Mouse (Mus musculus) liver, embryonic 14.5 days (tissue): ENCODE results near the gene Olfr49. TPM values are rescaled to one million over a fixed set of nuclear protein-coding genes. Genes with fewer than 3 reads are reported as not detected.

Experiments used
- ATAC-seq: fragments of 200-750 bp; cut with Nextera tagmentation; 2 replicates; pipeline ENCODE4 v1.8.0; 2017; ENCODE audit warnings: moderate number of reproducible peaks, mild to moderate bottlenecking, moderate library complexity; ENCODE audit not compliant: insufficient read depth
- DNase-seq, 3 experiments: peaks; one replicate each; pipeline ENCODE4 v3.0.0-alpha.2; 2012 to 2013; ENCODE audit warnings: low read depth in 3 of 3, low spot score in 3 of 3
- H3K27ac ChIP-seq: fragments of 300-500 bp; sonication (generic); 2 replicates; pipeline ENCODE4 v1.5.1; 2014; ENCODE audit warnings: moderate library complexity, mild to moderate bottlenecking, control low read depth, inconsistent platforms
- H3K27me3 ChIP-seq: fragments of 300-500 bp; sonication (generic); 2 replicates; pipeline ENCODE4 v1.6.1; 2014; ENCODE audit warnings: mild to moderate bottlenecking, low read length, moderate library complexity; ENCODE audit not compliant: control insufficient read depth, insufficient read depth
- H3K36me3 ChIP-seq: fragments of 300-500 bp; sonication (generic); replicated peaks from 2 replicates; pipeline ENCODE4 v1.6.1; 2014; ENCODE audit warnings: low read depth; ENCODE audit not compliant: control insufficient read depth, insufficient read depth
- H3K4me1 ChIP-seq, 2 experiments: fragments of 200-500 bp in 1 of 2; fragments of 300-500 bp in 1 of 2; sonication (generic) in 1 of 2; replicated peaks; 2 replicates each; pipeline ENCODE4 v1.6.1; 2012 to 2014; ENCODE audit warnings: antibody characterized with exemption in 1 of 2, inconsistent platforms in 1 of 2, low read length in 1 of 2; ENCODE audit not compliant: control insufficient read depth in 2 of 2, insufficient read depth in 2 of 2
- H3K4me2 ChIP-seq: fragments of 300-500 bp; sonication (generic); 2 replicates; pipeline ENCODE4 v1.6.1; 2014; ENCODE audit warnings: low read depth, mild to moderate bottlenecking, control low read depth, moderate library complexity
- H3K4me3 ChIP-seq, 2 experiments: fragments of 200-500 bp in 1 of 2; fragments of 300-500 bp in 1 of 2; sonication (generic) in 1 of 2; 2 replicates each; pipeline ENCODE4 v1.5.1; 2012 to 2014; ENCODE audit warnings: low read depth in 2 of 2, low read length in 2 of 2, mild to moderate bottlenecking in 2 of 2, control low read depth in 1 of 2, inconsistent platforms in 1 of 2, moderate library complexity in 1 of 2; ENCODE audit not compliant: insufficient read depth in 1 of 2
- H3K9ac ChIP-seq: fragments of 300-500 bp; sonication (generic); replicated peaks from 2 replicates; pipeline ENCODE4 v1.6.1; 2014; ENCODE audit warnings: mild to moderate bottlenecking, control low read depth, moderate library complexity
- H3K9me3 ChIP-seq: fragments of 300-500 bp; sonication (generic); 2 replicates; pipeline ENCODE4 v1.6.1; 2016; ENCODE audit warnings: low read length, mixed read lengths; ENCODE audit not compliant: control insufficient read depth
- CTCF ChIP-seq: IDR thresholded peaks from 2 replicates; pipeline ENCODE4 v1.5.1; 2016; ENCODE audit warnings: antibody characterized with exemption, low read depth, control low read depth
- EP300 ChIP-seq: IDR thresholded peaks from 2 replicates; pipeline ENCODE4 v1.6.1; 2016; ENCODE audit warnings: antibody characterized with exemption, low read depth
- WGBS: fragments of 180-500 bp; shearing (Covaris S2); extraction: QIAGEN DNeasy Blood & Tissue Kit; methylation state at CpG from one replicate; pipeline ENCODE4 v1.1.7; 2014; ENCODE audit not compliant: insufficient replicate concordance; 5-methylcytosine and 5-hydroxymethylcytosine counted together
- polyA plus RNA-seq, 2 experiments: library from polyadenylated mRNA; depleted of rRNA in 1 of 2; stranded (reverse) in 1 of 2; unstranded in 1 of 2; fragments of >200 nt; fragmentation: Nextera tagmentation in 1 of 2; extraction: Ambion mirVana in 1 of 2; gene quantifications; 2 replicates each; pipeline versions ENCODE4 v1.2.1 to v1.2.3; 2012 to 2014

The Olfr49 gene
- polyA plus RNA-seq, 2 experiments = not detected

DNA sequence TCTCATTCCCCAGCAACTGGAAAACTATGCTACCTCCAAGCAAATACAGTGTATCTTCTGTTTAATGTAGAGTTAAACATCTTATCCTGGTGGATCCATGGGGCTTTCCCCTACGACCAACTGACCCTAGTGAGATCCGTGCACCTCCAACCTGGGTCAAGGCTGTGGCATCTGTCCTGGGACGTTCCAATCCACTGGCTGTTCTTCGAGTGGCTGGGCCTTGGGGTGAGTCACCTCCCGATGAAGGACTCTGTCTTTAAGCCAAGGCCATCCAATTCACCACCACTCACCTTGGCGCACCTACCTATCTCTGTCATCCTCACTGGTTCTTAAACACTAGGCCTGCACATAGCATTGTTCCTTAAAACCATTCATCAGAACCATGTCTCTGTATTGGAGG is 21.6 kb downstream of the Olfr49 start:
- no peak overlapping the region for H3K27ac ChIP-seq
- H3K9ac ChIP-seq = no peak overlapping the region
- no peak overlapping the region for H3K4me3 ChIP-seq
- WGBS = 77% methylated on average over 6 of the region's 6 CpGs
- no peak for ATAC-seq
- no peak overlapping the region for H3K4me2 ChIP-seq
- no peak for DNase-seq
- no peaks in the 10 kb centered on the region for H3K9me3 ChIP-seq
- peaks cover 11 to 18% of the 10 kb centered on the region in 2 experiments for H3K4me1 ChIP-seq
- no peaks in the 10 kb centered on the region for H3K36me3 ChIP-seq
- TF ChIP-seq CTCF (no peak), EP300 (no peak)
- no peaks in the 10 kb centered on the region for H3K27me3 ChIP-seq

DNA sequence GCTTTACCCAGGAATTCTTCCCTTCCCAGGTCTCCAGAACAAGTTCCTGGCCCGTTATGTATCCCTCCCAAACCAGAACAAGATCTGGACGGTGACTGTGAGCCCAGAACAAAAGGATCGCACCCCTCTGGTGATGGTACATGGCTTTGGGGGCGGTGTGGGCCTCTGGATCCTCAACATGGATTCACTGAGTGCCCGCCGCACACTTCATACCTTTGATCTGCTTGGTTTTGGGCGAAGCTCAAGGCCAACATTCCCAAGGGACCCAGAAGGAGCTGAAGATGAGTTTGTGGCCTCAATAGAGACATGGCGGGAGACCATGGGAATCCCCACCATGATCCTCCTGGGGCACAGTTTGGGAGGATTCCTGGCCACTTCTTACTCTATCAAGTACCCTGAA is 22.1 kb downstream of the Olfr49 start:
- no peak for ATAC-seq
- Histone ChIP-seq H3K4me1 (peaks cover 15 to 21% of the 10 kb centered on the region in 2 experiments), H3K9me3 (no peaks in the 10 kb centered on the region), H3K27me3 (no peaks in the 10 kb centered on the region), H3K4me2 (no peak overlapping the region), H3K9ac (no peak overlapping the region), H3K36me3 (no peaks in the 10 kb centered on the region), H3K4me3 (no peak overlapping the region), H3K27ac (no peak overlapping the region)
- no peak for TF ChIP-seq CTCF
- no peak for TF ChIP-seq EP300
- DNase-seq = no peak
- 68% methylated on average over 8 of the region's 8 CpGs for WGBS

DNA sequence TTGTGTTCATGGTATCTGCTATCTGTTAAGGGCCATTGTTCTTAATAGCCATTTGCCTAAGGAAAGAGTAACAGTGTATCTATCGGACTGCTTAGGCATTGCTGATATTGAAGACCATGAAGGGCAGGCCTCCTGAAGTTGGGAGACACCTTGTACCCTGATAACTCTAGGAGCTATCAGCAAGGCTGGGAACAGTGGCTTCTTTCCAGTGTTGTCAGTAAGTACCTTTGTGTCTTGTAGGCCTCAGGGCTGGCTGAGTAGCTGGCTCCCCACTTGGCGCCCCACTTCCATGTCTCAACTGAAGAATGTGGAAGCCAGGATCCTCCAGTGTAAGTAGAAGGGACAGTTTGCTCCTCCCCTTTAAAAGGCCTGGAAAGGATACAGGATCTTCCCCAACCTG is 23.4 kb downstream of the Olfr49 start:
- Histone ChIP-seq H3K27ac (no peak overlapping the region), H3K9ac (no peak overlapping the region), H3K4me1 (peaks cover 15 to 21% of the 10 kb centered on the region in 2 experiments), H3K4me3 (no peak overlapping the region), H3K27me3 (no peaks in the 10 kb centered on the region), H3K36me3 (no peaks in the 10 kb centered on the region), H3K4me2 (no peak overlapping the region), H3K9me3 (no peaks in the 10 kb centered on the region)
- no peak for DNase-seq
- ATAC-seq = no peak
- WGBS = 82% methylated on average over 2 of the region's 2 CpGs
- no peak for TF ChIP-seq EP300
- TF ChIP-seq CTCF = no peak

DNA sequence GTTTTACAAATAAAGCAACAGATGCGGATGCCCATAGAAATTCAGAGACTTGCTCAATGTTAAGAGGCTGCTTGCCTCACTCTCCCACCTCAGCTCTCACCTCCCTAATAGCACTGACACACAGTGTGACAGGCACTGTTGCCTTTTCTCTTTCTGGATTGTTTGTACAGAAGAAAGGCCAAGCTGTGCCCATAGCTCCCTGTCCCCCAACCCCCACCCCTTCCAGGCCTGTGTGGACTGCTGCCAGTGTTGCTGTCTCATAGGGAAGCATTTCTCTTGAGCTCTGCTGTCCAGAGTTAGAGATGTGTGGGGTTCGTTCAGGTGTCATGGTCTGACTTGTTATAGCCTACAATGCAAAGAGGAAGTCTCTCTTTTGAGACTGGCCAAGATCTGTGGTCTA is 24.5 kb downstream of the Olfr49 start:
- H3K4me1 ChIP-seq = peaks cover 15 to 22% of the 10 kb centered on the region in 2 experiments
- no peaks in the 10 kb centered on the region for H3K27me3 ChIP-seq
- DNase-seq = no peak
- H3K27ac ChIP-seq = no peak overlapping the region
- H3K36me3 ChIP-seq = no peaks in the 10 kb centered on the region
- peak overlapping the region; percentile 82 for H3K4me2 ChIP-seq
- H3K9me3 ChIP-seq = no peaks in the 10 kb centered on the region
- 55% methylated on average over 2 of the region's 2 CpGs for WGBS
- no peak for ATAC-seq
- H3K9ac ChIP-seq = no peak overlapping the region
- H3K4me3 ChIP-seq = peak overlapping the region; percentile 3 to 78; a peak in 1 of 4 replicates
- no peak for TF ChIP-seq EP300
- TF ChIP-seq CTCF = no peak

DNA sequence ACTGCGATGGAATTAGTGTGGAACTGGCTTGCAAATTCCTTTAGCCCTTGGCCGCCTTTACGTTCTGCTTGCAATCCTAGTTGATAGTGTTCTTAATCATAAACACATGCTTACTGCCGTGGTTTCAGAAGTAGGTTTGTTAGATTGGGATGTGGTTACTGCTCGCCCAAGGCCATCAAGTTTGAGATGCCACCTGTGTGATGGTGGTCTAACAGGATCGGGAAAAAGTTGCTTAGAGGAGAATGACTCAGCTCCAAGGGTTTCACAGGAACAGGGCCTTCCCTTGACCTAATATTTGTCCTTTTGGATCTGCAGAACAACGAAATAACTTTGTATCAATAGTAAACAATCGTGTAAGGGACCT is 25.0 kb downstream of the Olfr49 start:
- Histone ChIP-seq H3K4me3 (peak overlapping the region; percentile 71 to 78), H3K36me3 (no peaks in the 10 kb centered on the region), H3K9me3 (no peaks in the 10 kb centered on the region), H3K4me1 (peaks cover 20 to 27% of the 10 kb centered on the region in 2 experiments), H3K4me2 (peak overlapping the region; percentile 82), H3K27me3 (no peaks in the 10 kb centered on the region), H3K27ac (no peak overlapping the region), H3K9ac (peak overlapping the region; percentile 69)
- DNase-seq = no peak
- 19% methylated on average over 8 of the region's 8 CpGs for WGBS
- TF ChIP-seq CTCF (no peak), EP300 (no peak)
- ATAC-seq = no peak
